Mouse (Mus musculus) lung, embryonic 14.5 days (tissue): ENCODE measurements at regions not wholly inside any gene's neighbourhood (a gene's known extent, or its start where the extent isn't known, plus 50 kb on each side); places are given as distances from the start of the nearest gene placed in this dataset.

Experiments used
- ATAC-seq: fragments of 200-750 bp; cut with Nextera tagmentation; 2 replicates; pipeline ENCODE4 v1.8.0; 2017; ENCODE audit warnings: mild to moderate bottlenecking, moderate TSS enrichment, moderate library complexity; ENCODE audit not compliant: insufficient read depth
- DNase-seq: peaks from one replicate; pipeline ENCODE4 v3.0.0-alpha.2; 2015
- H3K27ac ChIP-seq: fragments of 300-500 bp; sonication (generic); 2 replicates; pipeline ENCODE4 v1.5.1; 2014; ENCODE audit warnings: low read depth, mild to moderate bottlenecking, moderate library complexity
- H3K27me3 ChIP-seq: fragments of 300-500 bp; sonication (generic); 2 replicates; pipeline ENCODE4 v1.6.1; 2014; ENCODE audit warnings: low read length, control low read depth; ENCODE audit not compliant: insufficient read depth
- H3K36me3 ChIP-seq: fragments of 300-500 bp; sonication (generic); 2 replicates; pipeline ENCODE4 v1.6.1; 2014; ENCODE audit warnings: control low read depth; ENCODE audit not compliant: insufficient read depth
- H3K4me1 ChIP-seq: fragments of 300-500 bp; sonication (generic); 2 replicates; pipeline ENCODE4 v1.6.1; 2014; ENCODE audit warnings: antibody characterized with exemption, control low read depth; ENCODE audit not compliant: insufficient read depth
- H3K4me2 ChIP-seq: fragments of 300-500 bp; sonication (generic); 2 replicates; pipeline ENCODE4 v1.6.1; 2014; ENCODE audit warnings: mild to moderate bottlenecking
- H3K4me3 ChIP-seq: fragments of 300-500 bp; sonication (generic); 2 replicates; pipeline ENCODE4 v1.5.1; 2014; ENCODE audit warnings: low read depth, low read length
- H3K9ac ChIP-seq: fragments of 300-500 bp; sonication (generic); 2 replicates; pipeline ENCODE4 v1.6.1; 2014
- H3K9me3 ChIP-seq: fragments of 300-500 bp; sonication (generic); 2 replicates; pipeline ENCODE4 v1.6.1; 2016; ENCODE audit warnings: low read depth, low read length, control low read depth
- CTCF ChIP-seq: IDR thresholded peaks from 2 replicates; pipeline ENCODE4 v1.5.1; 2016; ENCODE audit warnings: antibody characterized with exemption, low read depth
- WGBS: fragments of 180-500 bp; shearing (Covaris S2); extraction: QIAGEN DNeasy Blood & Tissue Kit; methylation state at CpG from one replicate; pipeline ENCODE4 v1.1.7; 2014; 5-methylcytosine and 5-hydroxymethylcytosine counted together

DNA sequence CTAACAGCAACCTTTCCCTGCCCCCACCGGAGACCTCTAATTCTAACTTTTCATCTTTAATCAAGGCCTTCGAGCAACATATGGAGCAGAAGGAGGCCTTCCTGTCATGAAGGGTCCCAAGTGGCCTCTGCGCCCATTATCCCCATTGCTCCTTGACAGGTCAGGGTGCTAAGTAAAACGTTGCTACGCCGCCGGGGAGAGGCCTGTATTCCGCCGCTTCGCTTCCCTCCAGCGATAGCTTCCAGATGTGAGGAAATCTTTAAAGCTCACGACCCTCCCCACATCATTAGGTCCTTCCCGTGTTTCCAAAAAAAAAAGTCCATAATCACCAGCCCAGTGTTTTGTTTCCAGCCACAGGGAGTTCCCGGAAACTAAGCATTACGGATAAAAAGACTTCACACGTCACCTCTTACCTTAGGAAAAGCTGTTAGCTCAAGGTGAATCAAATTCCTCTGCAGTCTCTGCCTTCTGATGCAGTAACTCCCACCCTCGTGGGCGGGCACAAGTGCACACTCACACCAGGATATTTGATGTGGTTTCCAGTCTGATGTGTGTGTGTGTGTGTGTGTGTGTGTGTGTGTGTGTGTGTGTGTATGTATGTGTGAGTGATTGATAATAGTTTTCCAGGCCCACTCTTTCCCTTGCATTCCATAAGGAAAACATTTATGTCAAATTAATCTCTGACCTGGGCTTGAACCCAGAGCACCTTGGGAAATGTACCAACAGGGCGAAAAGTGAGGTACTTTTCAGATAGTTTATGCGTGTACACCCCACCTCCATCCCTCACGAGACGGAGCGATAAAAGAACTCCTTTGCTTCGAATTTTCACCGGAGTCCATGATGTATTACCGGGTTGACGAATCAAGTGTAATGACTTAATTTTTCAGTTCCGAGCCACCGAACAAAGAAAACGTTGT lies 107.5 kb downstream of the Gm45692 start:
- no peak for TF ChIP-seq CTCF
- Histone ChIP-seq H3K36me3 (no peaks in the 10 kb centered on the region), H3K4me1 (no peaks in the 10 kb centered on the region), H3K9ac (no peak overlapping the region), H3K27ac (no peak overlapping the region), H3K9me3 (no peaks in the 10 kb centered on the region), H3K4me2 (peak overlapping the region; percentile 28), H3K4me3 (no peak overlapping the region), H3K27me3 (no peaks in the 10 kb centered on the region)
- 25% methylated on average over 30 of the region's 30 CpGs for WGBS
- DNase-seq: peak; percentile 6
- ATAC-seq: no peak

DNA sequence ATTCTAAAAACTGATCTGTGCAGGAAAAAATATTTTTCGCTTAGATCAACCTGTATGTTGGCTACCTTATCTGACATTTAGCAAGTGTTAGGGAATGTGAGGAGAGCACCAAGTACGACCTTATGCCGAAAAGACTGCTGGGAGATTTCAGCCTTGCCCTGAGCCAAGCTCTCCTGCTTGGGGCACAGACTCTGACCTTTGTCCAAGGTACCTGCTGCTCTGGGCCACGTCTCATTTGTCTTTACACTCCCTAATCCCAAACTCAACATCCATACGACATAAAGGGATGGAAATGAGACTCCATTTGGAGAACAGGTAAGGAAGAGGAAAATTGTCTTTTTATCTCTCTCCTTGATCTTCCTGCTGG lies 108.2 kb downstream of the Gm45692 start:
- ATAC-seq (no peak), DNase-seq (no peak)
- WGBS: 41% methylated on average over 5 of the region's 5 CpGs
- Histone ChIP-seq H3K4me1 (no peaks in the 10 kb centered on the region), H3K4me2 (no peak overlapping the region), H3K27me3 (no peaks in the 10 kb centered on the region), H3K36me3 (no peaks in the 10 kb centered on the region), H3K27ac (no peak overlapping the region), H3K9me3 (no peaks in the 10 kb centered on the region), H3K9ac (no peak overlapping the region), H3K4me3 (no peak overlapping the region)
- no peak for TF ChIP-seq CTCF

DNA sequence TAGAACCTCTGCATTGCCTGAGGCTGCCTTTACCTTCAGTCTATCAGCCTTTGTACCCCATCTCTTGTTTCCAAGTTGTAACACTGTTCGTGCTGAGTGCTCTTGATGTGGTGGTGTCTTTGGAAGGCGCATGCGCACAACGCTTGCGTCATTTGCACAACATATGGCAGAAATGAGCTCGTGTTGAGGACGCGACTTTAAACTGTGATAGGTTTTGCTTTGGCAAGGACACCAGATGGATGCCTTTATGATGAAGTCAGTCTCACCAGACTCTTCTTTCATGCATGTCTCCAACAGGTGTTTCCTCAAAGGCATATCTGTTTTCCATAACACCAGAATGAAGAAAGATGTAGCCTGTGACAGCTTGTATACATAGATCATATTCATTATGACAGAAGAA lies 110.2 kb downstream of the Gm45692 start:
- DNase-seq (no peak), ATAC-seq (no peak)
- Histone ChIP-seq H3K27me3 (no peaks in the 10 kb centered on the region), H3K9me3 (no peaks in the 10 kb centered on the region), H3K36me3 (no peaks in the 10 kb centered on the region), H3K9ac (no peak overlapping the region), H3K4me1 (no peaks in the 10 kb centered on the region), H3K4me2 (no peak overlapping the region), H3K4me3 (no peak overlapping the region), H3K27ac (no peak overlapping the region)
- no peak for TF ChIP-seq CTCF
- 57% methylated on average over 8 of the region's 8 CpGs for WGBS

DNA sequence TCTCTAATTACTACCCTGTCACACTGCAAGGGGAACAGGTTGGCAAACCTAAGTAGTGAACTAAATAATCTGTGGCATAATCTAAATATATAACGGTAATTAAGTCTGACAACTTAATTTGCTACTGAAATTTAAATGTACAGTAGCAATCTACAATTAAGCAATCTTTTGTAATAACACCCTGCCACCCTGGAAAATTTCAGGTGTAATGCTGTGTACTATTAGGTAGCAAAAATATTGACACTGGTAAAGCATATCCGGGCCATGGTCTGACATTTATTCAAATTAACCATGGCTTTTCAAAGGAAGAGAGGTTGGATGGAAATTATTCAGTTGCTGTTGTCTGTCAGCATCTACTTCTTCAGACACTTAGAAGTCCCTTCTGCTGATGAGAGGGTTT lies 119.7 kb downstream of the Gm45692 start:
- DNase-seq (no peak), ATAC-seq (no peak)
- H3K4me1 ChIP-seq: no peaks in the 10 kb centered on the region
- no peaks in the 10 kb centered on the region for H3K9me3 ChIP-seq
- no peak for TF ChIP-seq CTCF
- no peak overlapping the region for H3K4me2 ChIP-seq
- H3K9ac ChIP-seq: no peak overlapping the region
- no peaks in the 10 kb centered on the region for H3K36me3 ChIP-seq
- 83% methylated on average over 2 of the region's 2 CpGs for WGBS
- no peaks in the 10 kb centered on the region for H3K27me3 ChIP-seq
- H3K4me3 ChIP-seq: no peak overlapping the region
- H3K27ac ChIP-seq: no peak overlapping the region

DNA sequence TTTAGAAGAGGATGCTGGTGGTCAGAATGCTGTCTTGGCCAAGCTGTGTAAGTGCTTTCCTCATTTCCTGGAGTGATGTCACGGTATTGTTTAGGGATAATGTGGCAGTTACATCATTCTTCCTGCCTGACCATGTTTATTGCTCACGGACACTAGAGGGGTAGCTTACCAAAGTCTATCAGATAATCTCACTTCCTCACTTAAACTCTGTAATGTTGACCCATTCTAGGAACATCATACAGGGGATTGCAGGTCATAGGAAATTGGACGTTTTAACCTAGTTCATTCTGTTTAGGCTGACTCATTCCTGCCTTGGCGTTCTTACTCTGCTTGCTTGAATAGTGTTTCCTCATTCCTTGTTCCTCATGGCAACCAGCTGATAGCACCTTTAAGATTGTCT lies 120.3 kb downstream of the Gm45692 start:
- Histone ChIP-seq H3K36me3 (no peaks in the 10 kb centered on the region), H3K4me3 (no peak overlapping the region), H3K4me2 (no peak overlapping the region), H3K27ac (no peak overlapping the region), H3K9me3 (no peaks in the 10 kb centered on the region), H3K4me1 (no peaks in the 10 kb centered on the region), H3K9ac (no peak overlapping the region), H3K27me3 (no peaks in the 10 kb centered on the region)
- 0 out of 2 replicates have a peak, but pooled peaks have one; percentile 8 for ATAC-seq
- WGBS: 33% methylated on average over 4 of the region's 4 CpGs
- peak; percentile 55 for DNase-seq
- TF ChIP-seq CTCF: no peak

DNA sequence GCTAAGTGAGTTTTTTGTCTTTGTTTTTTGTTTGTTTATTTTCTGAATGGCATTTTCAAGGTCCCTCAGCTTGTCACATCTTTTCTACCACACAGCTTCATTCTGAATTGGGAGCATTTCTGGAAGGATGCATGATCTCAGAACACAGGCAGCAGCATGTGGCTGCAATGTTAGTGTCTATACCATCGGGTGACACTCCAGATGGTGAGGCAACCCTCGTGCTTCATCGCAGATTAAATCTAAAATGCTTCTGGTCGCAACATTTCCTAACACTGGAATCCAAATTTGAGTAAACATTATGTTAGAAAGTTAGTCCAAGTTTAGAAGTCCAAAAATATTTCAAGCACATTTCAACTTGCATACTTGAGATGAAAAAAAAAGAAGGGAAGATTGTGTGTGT lies 124.4 kb downstream of the Gm45692 start:
- Histone ChIP-seq H3K27me3 (no peaks in the 10 kb centered on the region), H3K36me3 (no peaks in the 10 kb centered on the region), H3K27ac (no peak overlapping the region), H3K4me2 (no peak overlapping the region), H3K9ac (no peak overlapping the region), H3K4me1 (no peaks in the 10 kb centered on the region), H3K9me3 (no peaks in the 10 kb centered on the region), H3K4me3 (no peak overlapping the region)
- DNase-seq (peak; percentile 54), ATAC-seq (no peak)
- 32% methylated on average over 4 of the region's 4 CpGs for WGBS
- TF ChIP-seq CTCF: no peak

DNA sequence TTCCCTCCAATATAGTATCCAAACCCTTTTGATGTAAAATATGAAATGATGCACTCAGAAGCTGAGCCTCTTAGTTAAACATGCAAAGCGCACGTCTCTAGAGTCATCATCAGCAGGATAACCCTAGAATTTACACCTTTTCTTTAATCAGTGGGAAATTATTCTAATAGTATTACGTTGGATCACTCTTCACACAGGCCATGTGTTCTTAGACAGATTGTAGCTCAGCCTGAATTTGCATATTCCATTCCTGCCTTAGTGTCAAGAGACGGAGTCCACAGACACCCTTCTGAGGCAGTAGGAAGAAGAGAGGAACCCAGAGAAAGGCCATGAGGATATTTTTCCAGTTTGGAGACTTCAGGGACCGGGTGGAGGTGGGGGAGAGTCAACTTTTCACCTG lies 125.0 kb downstream of the Gm45692 start:
- H3K27ac ChIP-seq: no peak overlapping the region
- no peaks in the 10 kb centered on the region for H3K9me3 ChIP-seq
- 78% methylated on average over 5 of the region's 5 CpGs for WGBS
- no peak overlapping the region for H3K9ac ChIP-seq
- no peak for DNase-seq
- no peaks in the 10 kb centered on the region for H3K4me1 ChIP-seq
- no peak for ATAC-seq
- H3K4me2 ChIP-seq: no peak overlapping the region
- H3K36me3 ChIP-seq: no peaks in the 10 kb centered on the region
- no peak overlapping the region for H3K4me3 ChIP-seq
- no peak for TF ChIP-seq CTCF
- H3K27me3 ChIP-seq: no peaks in the 10 kb centered on the region
